Mouse (Mus musculus) left cerebral cortex, postnatal 36 days (tissue): Measurements from ENCODE around the gene Hsd3b7. TPM values are rescaled to one million over a fixed set of nuclear protein-coding genes. Genes with fewer than 3 reads are reported as not detected.

Experiments
- DNase-seq, 2 experiments: peaks; one replicate each; pipeline ENCODE4 v3.0.0; 2021 to 2022; ENCODE audit warnings: low spot score in 2 of 2, mixed read lengths in 1 of 2
- intact Hi-C: fragments of 180-260 bp; cut with DNase I; formaldehyde crosslinking; loops from one replicate; pipeline ENCODE4 v1.15.1; 2025
- total RNA-seq, 2 experiments: library from RNA; stranded (reverse); gene quantifications; 2 replicates each; pipeline ENCODE4 v1.2.3; 2021

Gene Hsd3b7
- total RNA-seq, 2 experiments from 2014 or later, result 3.3 to 4.0 TPM

DNA sequence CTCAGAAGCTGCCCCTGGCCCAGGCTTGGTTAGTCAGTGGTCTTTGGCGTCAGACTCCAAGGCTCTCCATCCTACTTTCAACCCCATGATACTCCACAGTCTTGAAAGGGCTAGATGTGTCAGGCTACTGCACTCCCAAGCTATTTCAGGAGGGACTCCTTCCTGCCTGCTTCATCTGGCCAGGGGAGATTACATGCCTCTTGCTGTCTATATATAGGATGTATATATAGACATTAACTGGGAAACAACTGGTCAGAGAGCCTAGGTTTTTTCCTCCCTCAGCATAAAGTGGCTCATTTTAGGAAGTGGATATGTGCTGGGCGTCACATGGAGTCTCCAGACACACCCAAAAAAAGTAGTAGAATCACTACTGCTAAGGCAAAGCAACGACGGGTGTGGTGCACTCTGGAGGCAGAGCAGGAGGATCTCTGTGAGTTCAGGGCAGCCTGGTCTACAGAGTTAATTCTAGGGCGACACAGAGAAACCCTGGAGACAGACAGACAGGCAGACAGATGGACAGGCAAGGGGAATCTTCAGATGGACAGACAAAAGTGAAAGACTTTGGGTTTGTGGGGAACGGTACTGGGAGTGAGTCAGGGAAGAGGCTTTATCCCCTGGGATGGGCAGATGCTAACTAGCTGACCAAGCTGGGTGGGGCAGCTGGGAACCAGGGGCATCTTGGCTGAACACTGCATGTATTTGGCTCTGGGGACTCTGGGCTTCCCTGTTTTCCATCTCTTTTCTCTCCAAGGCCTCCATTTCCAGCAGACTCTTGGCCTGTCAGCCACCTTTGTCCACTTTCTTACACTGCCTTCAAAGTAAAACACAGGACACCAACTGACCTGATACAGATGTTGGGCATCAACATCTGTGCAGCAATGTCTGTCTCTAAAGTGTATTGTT lies 49.8 kb downstream of the Hsd3b7 start:
- intact Hi-C loops, result no loop called here
- no peak for DNase-seq

DNA sequence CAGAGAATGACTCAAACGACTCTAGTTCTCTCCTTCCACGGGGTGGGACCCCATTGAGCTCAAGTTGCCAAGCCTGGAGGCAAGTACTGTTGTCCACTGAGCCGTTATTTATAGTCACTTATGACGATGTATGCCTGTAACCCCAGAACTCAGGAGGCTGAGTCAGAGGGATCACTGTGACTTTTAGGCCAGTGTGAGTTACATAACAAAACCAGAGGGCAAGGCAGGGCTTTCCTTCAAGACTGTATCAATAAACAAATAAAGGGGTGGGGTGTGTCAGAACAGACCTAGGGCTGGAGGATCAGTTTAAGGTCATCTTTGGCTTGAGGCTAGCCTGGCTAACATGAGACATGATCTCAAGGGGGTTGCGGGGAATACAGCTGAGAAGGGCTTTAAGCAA lies 50.5 kb downstream of the Hsd3b7 start:
- DNase-seq, result no peak
- intact Hi-C loops, result no loop called here

Other genes starting within 250 kb of the Hsd3b7 start
- 1 to 10 TPM in 1 of 2 experiments, not detected in 1; 3.4 TPM for gene Tmem265, start 239.2 kb upstream of the Hsd3b7 start, total RNA-seq
- gene Phkg2, start 227.3 kb upstream of the Hsd3b7 start, total RNA-seq, result 10 to 100 TPM; 69.2 to 81.4 TPM
- 1 to 10 TPM; 9.3 to 9.7 TPM for gene Ccdc189, start 212.0 kb upstream of the Hsd3b7 start, total RNA-seq
- 10 to 100 TPM; 63.1 to 81.0 TPM for gene Rnf40, start 211.8 kb upstream of the Hsd3b7 start, total RNA-seq
- 10 to 100 TPM; 22.1 to 24.7 TPM for gene Zfp629, start 184.8 kb upstream of the Hsd3b7 start, total RNA-seq
- gene Bcl7c, start 91.7 kb upstream of the Hsd3b7 start, total RNA-seq, result 10 to 100 TPM; 37.9 to 47.9 TPM
- 1 to 10 TPM; 2.4 to 2.5 TPM for gene Ctf1, start 87.9 kb upstream of the Hsd3b7 start, total RNA-seq
- gene Ctf2, start 68.4 kb upstream of the Hsd3b7 start, total RNA-seq, result not detected
- 10 to 100 TPM; 73.2 to 84.6 TPM for gene Fbxl19, start 56.1 kb upstream of the Hsd3b7 start, total RNA-seq
- gene Orai3, start 30.8 kb upstream of the Hsd3b7 start, total RNA-seq, result 10 to 100 TPM; 18.9 to 25.4 TPM
- 10 to 100 TPM; 40.0 to 53.4 TPM for gene Setd1a, start 23.9 kb upstream of the Hsd3b7 start, total RNA-seq
- gene Gm49388, start 15.0 kb upstream of the Hsd3b7 start, total RNA-seq, result 1 to 10 TPM; 3.9 to 4.1 TPM
- 10 to 100 TPM; 74.6 to 76.0 TPM for gene Stx4a, start 23.7 kb downstream of the Hsd3b7 start, total RNA-seq
- 100 to 1,000 TPM; 431 to 441 TPM for gene Stx1b, start 23.9 kb downstream of the Hsd3b7 start, total RNA-seq
- gene Zfp646, start 75.6 kb downstream of the Hsd3b7 start, total RNA-seq, result 10 to 100 TPM; 27.0 to 33.9 TPM
- 10 to 100 TPM; 20.0 to 26.4 TPM for gene Zfp668, start 76.2 kb downstream of the Hsd3b7 start, total RNA-seq
- gene Prss53, start 90.4 kb downstream of the Hsd3b7 start, total RNA-seq, result 1 to 10 TPM in 1 of 2 experiments, under 1 TPM in 1; 0.76 to 2.2 TPM
- gene Gm21974, start 94.8 kb downstream of the Hsd3b7 start, total RNA-seq, result not detected
- 10 to 100 TPM; 22.2 to 24.5 TPM for gene Vkorc1, start 95.0 kb downstream of the Hsd3b7 start, total RNA-seq
- gene Bckdk, start 103.5 kb downstream of the Hsd3b7 start, total RNA-seq, result 10 to 100 TPM; 36.4 to 46.4 TPM
- gene Kat8, start 111.9 kb downstream of the Hsd3b7 start, total RNA-seq, result 10 to 100 TPM; 27.6 to 34.8 TPM
- not detected for gene Prss8, start 129.5 kb downstream of the Hsd3b7 start, total RNA-seq
- 10 to 100 TPM in 1 of 2 experiments, 1 to 10 TPM in 1; 8.2 to 10.2 TPM for gene Prss36, start 146.1 kb downstream of the Hsd3b7 start, total RNA-seq
- 100 to 1,000 TPM; 259 to 349 TPM for gene Fus, start 166.9 kb downstream of the Hsd3b7 start, total RNA-seq
- 1 to 10 TPM in 1 of 2 experiments, under 1 TPM in 1; 0.79 to 1.8 TPM for gene Pycard, start 193.3 kb downstream of the Hsd3b7 start, total RNA-seq
- gene Trim72, start 203.3 kb downstream of the Hsd3b7 start, total RNA-seq, result under 1 TPM; 0.96 to 0.97 TPM